Mouse (Mus musculus) macrophage (primary cell): Measurements from ENCODE around the gene Gm1330. TPM values are rescaled to one million over a fixed set of nuclear protein-coding genes. Genes with fewer than 3 reads are reported as not detected.
"Not testable (repeated sequence)": the region's sequence is repeated elsewhere in the genome, so short reads cannot be mapped to it uniquely, and the experiment has no call there.

ENCODE experiments used
- H3K27ac ChIP-seq: fragments of 350-480 bp; formaldehyde crosslinking; 2 replicates; pipeline ENCODE4 v1.9.0; 2021
- H3K36me3 ChIP-seq: fragments of 350-480 bp; formaldehyde crosslinking; 2 replicates; pipeline ENCODE4 v1.9.0; 2021; ENCODE audit errors: inconsistent target
- H3K4me3 ChIP-seq: fragments of 350-480 bp; formaldehyde crosslinking; 2 replicates; pipeline ENCODE4 v1.9.0; 2021; ENCODE audit errors: inconsistent target
- H3K79me2 ChIP-seq: fragments of 350-480 bp; formaldehyde crosslinking; 2 replicates; pipeline ENCODE4 v1.9.0; 2021; ENCODE audit errors: inconsistent target
- WGBS: methylation state at CpG from one replicate; pipeline ENCODE4 v1.1.7; 2026; ENCODE audit warnings: inconsistent platforms; ENCODE audit not compliant: missing documents; 5-methylcytosine and 5-hydroxymethylcytosine counted together
- polyA plus RNA-seq: library from polyadenylated mRNA; stranded (reverse); fragments of 250-400 nt; gene quantifications from 3 replicates; pipeline ENCODE4 v1.2.4, GENCODE M21; 2018; ENCODE audit warnings: inconsistent platforms
- total RNA-seq, 78 experiments: library from RNA; depleted of rRNA; stranded (reverse); fragments of 250-400 nt; gene quantifications; 1 replicate in 9 of 78; 2 replicates in 24 of 78; 3 replicates in 43 of 78; 4 replicates in 2 of 78; pipeline ENCODE4 v1.2.4; 2018; ENCODE audit warnings: inconsistent platforms in 56 of 78

Gene Gm1330
- total RNA-seq (2018; cell fraction: chromatin; rRNA removed), result not detected
- not detected for total RNA-seq (2018; cell fraction: cytosol; rRNA removed)
- total RNA-seq (2018; cell fraction: nucleus; rRNA removed), result not detected
- polyA plus RNA-seq, result not detected in 3 replicates

DNA sequence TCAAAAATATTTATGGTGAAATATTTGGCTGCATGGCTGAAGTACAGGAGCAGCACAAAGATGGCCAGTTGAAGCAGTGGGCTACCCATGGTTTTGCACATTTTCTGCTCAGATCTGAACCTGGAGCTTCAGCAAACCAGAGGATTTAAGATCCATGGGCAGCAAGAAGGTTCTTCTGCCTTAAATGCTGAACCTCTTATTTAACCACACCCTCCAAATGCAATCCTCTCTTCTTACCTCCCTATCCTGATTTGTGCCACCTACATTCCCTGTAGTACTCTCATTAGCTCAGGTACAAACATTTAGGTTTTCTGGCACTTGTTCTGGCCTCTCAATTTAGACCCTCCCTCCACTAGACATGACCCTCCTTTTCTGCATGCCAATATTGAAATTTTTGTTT lies at the start of gene Gm1330:
TSS of gene Gm1330 (minus strand) at position 101 of the 400 bp plus-strand sequence.
- Histone ChIP-seq H3K4me3 (no peak within 1 kb of the TSS), H3K36me3 (no peaks in the 10 kb centered on the region), H3K79me2 (no peaks in the 10 kb centered on the region), H3K27ac (no peak within 1 kb of the TSS)

DNA sequence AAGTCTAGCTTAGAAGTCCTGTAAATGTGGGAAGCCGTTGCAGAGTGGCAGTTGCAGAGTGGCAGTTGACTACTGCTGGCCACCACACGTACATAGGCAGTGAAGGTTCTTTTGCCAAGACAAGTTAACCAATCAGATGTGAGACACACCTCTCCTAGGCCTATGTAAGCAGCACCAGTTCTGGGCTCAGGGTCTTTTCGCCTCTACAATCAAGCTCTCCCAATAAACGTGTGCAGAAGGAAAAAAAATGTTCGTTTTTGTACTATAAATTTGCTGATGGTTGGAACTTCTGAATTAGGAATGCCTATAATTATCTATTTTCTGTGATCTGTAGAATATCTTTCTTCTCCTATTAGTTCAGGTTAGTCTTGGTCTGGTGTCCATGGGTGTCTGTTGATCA lies 14.1 kb upstream of the Gm1330 start, which contains the start of gene Gm10750:
TSS of gene Gm10750 (minus strand) at position 101 of the 400 bp plus-strand sequence.
- not testable (repeated sequence) for H3K4me3 ChIP-seq, H3K27ac ChIP-seq, H3K79me2 ChIP-seq, H3K36me3 ChIP-seq
- WGBS, result 90% methylated on average over 2 of the region's 5 CpGs

- H3K79me2 ChIP-seq, result no peaks in the 10 kb centered on the region
Measured at GRCm38 (mm10) chr2:149004826-149005225, 1.8 kb upstream of the Gm1330 start.

DNA sequence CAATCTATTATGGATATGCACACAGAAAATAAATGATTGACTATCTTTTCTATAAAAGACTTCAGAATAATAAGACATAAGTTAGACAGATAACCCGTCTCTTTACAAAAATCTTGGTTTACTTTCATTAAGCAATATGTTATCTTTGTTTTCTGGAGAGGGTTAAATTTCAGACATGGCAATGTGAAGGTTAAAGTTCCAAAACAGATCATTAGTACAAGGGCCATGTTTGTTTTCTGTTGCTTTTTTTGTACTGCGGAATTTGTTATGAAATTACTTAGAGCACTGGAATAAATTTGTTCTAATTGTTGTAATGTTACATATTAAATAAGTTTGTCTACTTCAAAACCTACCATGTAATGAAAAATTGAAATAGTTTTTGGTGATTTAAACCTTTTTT lies 7.9 kb downstream of the Gm1330 start:
- no peaks in the 10 kb centered on the region for H3K36me3 ChIP-seq
- no peak overlapping the region for H3K27ac ChIP-seq
- 96% methylated on average over 2 of the region's 2 CpGs for WGBS
- no peak overlapping the region for H3K4me3 ChIP-seq
- H3K79me2 ChIP-seq, result no peaks in the 10 kb centered on the region

More at GRCm38 (mm10) chr2:149004826-149005225, 1.8 kb upstream of the Gm1330 start:
- 82% methylated on average over 2 of the region's 2 CpGs for WGBS
- no peaks in the 10 kb centered on the region for H3K36me3 ChIP-seq
- H3K27ac ChIP-seq, result no peak overlapping the region
- H3K4me3 ChIP-seq, result no peak overlapping the region

Other genes with a start within 250 kb of the Gm1330 start
- not detected in 3 replicates for gene Cst11, start 231.8 kb downstream of the Gm1330 start, polyA plus RNA-seq
- gene 8030411F24Rik, start 221.2 kb downstream of the Gm1330 start, polyA plus RNA-seq, result not detected in 3 replicates
- not detected in 3 replicates for gene Cst12, start 213.9 kb downstream of the Gm1330 start, polyA plus RNA-seq
- not detected in 3 replicates for gene Cst8, start 204.5 kb downstream of the Gm1330 start, polyA plus RNA-seq
- gene Cst13, start 183.2 kb downstream of the Gm1330 start, polyA plus RNA-seq, result not detected in 3 replicates
- not detected in 3 replicates for gene Cst9, start 168.1 kb downstream of the Gm1330 start, polyA plus RNA-seq
- not detected in 3 replicates for gene 9230104L09Rik, start 138.2 kb downstream of the Gm1330 start, polyA plus RNA-seq
- 941 to 1,840 TPM (median 1,489 TPM) in 3 replicates for gene Cst3, start 127.6 kb downstream of the Gm1330 start, polyA plus RNA-seq
- not detected in 3 replicates for gene Gm10750, start 14.0 kb upstream of the Gm1330 start, polyA plus RNA-seq